Mouse (Mus musculus): ENCODE results near the gene Acadm. TPM values are rescaled to one million over a fixed set of nuclear protein-coding genes. Genes with fewer than 3 reads are reported as not detected.
A peak's percentile ranks its signal among the peaks of the same experiment; 100 is the strongest.

The Acadm gene
- total RNA-seq, 2 experiments from 2014 or later = 40.7 to 48.4 TPM

- no peak for DNase-seq (ENCODE audit: extremely low spot score in 1 of 2, low spot score in 1 of 2)
Measured at GRCm38 (mm10) chr3:153905251-153906135, 38.9 kb downstream of the Acadm start.

GRCm38 (mm10) chr3:153904586-153904985, 39.8 kb downstream of the Acadm start:
- peak in 1 of 2 experiments; percentile 20 for DNase-seq (ENCODE audit: extremely low spot score in 1 of 2, low spot score in 1 of 2)

- no peak for DNase-seq (ENCODE audit: extremely low spot score in 1 of 2, low spot score in 1 of 2)
Measured at GRCm38 (mm10) chr3:153902595-153902994, 41.8 kb downstream of the Acadm start.

- no peak for DNase-seq (ENCODE audit: extremely low spot score in 1 of 2, low spot score in 1 of 2)
Measured at GRCm38 (mm10) chr3:153901904-153902303, 42.5 kb downstream of the Acadm start.

GRCm38 (mm10) chr3:153897216-153897615, 47.2 kb downstream of the Acadm start:
- no peak for DNase-seq (ENCODE audit: extremely low spot score in 1 of 2, low spot score in 1 of 2)

- DNase-seq (ENCODE audit: extremely low spot score in 1 of 2, low spot score in 1 of 2) = no peak
Measured at GRCm38 (mm10) chr3:153895454-153895853, 49.0 kb downstream of the Acadm start.

GRCm38 (mm10) chr3:153889188-153889781, 55.1 kb downstream of the Acadm start:
- DNase-seq (ENCODE audit: extremely low spot score in 1 of 2, low spot score in 1 of 2) = no peak

- DNase-seq (ENCODE audit: extremely low spot score in 1 of 2, low spot score in 1 of 2) = no peak
Measured at GRCm38 (mm10) chr3:153888141-153888540, 56.3 kb downstream of the Acadm start.

- no peak for DNase-seq (ENCODE audit: extremely low spot score in 1 of 2, low spot score in 1 of 2)
Measured at GRCm38 (mm10) chr3:153886296-153886695, 58.1 kb downstream of the Acadm start.

Other genes starting within 250 kb of the Acadm start
- gene St6galnac3, start 219.5 kb downstream of the Acadm start, total RNA-seq (2021) = 10 to 100 TPM; 25.6 to 29.0 TPM
- under 1 TPM in 1 of 2 experiments, not detected in 1; 0.15 TPM for gene Asb17, start 100.4 kb downstream of the Acadm start, total RNA-seq (2021)
- under 1 TPM; 0.26 to 0.27 TPM for gene Msh4, start 38.5 kb downstream of the Acadm start, total RNA-seq (2021)
- gene Rabggtb, start 31.6 kb downstream of the Acadm start, total RNA-seq (2021) = 10 to 100 TPM; 72.8 to 73.1 TPM
- gene Slc44a5, start 28.8 kb upstream of the Acadm start, total RNA-seq (2021) = 10 to 100 TPM; 43.9 to 55.5 TPM

All from layer of hippocampus, postnatal 25 days (tissue).